In genomic region chr17:34692906-34693305, GRCm38 (mm10) we compare ENCODE assay signal across 8 mouse cellular contexts. TPM values are rescaled to one million over a fixed set of nuclear protein-coding genes. Genes with fewer than 3 reads are reported as not detected.
A peak's percentile ranks its signal among the peaks of the same experiment; 100 is the strongest.
DNase-seq lines count a peak whose midpoint lies in the region; ATAC-seq and TF ChIP-seq lines count a peak whose summit lies in the region.

No protein-coding gene starts in this region.

- no peak overlapping the region for H3K4me3 ChIP-seq in hindbrain, embryonic 10.5 days
- no peak overlapping the region for H3K4me3 ChIP-seq in hindbrain, embryonic 16.5 days (ENCODE audit: low read length)

- H3K27ac ChIP-seq in hindbrain, embryonic 10.5 days: 0 out of 2 replicates have a peak overlapping the region, but pooled peaks have one; percentile 12
- no peak overlapping the region for H3K27ac ChIP-seq in hindbrain, embryonic 16.5 days (ENCODE audit: low read depth, low read length)

- H3K36me3 ChIP-seq in hindbrain, embryonic 10.5 days: no peaks in the 10 kb centered on the region
- no peaks in the 10 kb centered on the region for H3K36me3 ChIP-seq in hindbrain, embryonic 16.5 days (ENCODE audit: control insufficient read depth, insufficient read depth, low read length)

- H3K9me3 ChIP-seq in hindbrain, embryonic 10.5 days: no peaks in the 10 kb centered on the region
- no peaks in the 10 kb centered on the region for H3K9me3 ChIP-seq in hindbrain, embryonic 16.5 days (ENCODE audit: control insufficient read depth, low read length)

- peaks cover 8% of the 10 kb centered on the region; the same call in 1 of the 2 replicates for H3K4me1 ChIP-seq in hindbrain, embryonic 10.5 days (replicated peaks)
- no peaks in the 10 kb centered on the region for H3K4me1 ChIP-seq in hindbrain, embryonic 16.5 days (ENCODE audit: control insufficient read depth, insufficient read depth, low read depth, low read length)

- no peak for DNase-seq in hindbrain, embryonic 10.5 days (ENCODE audit: low spot score)
- peak; percentile 1 for DNase-seq in brain, embryonic 14.5 days (ENCODE audit: low read depth)
- peak; percentile 86 for DNase-seq in heart, postnatal 25 days (ENCODE audit: low spot score)
- peak; percentile 86 for DNase-seq in lung, postnatal 36 days
- DNase-seq in Muller cell, postnatal 12 days (ENCODE audit: inconsistent ontology term): no peak
- no peak for DNase-seq in thymus, postnatal 36 days
- DNase-seq in layer of hippocampus, adult 9-10 months (ENCODE audit: low spot score): no peak

- TF ChIP-seq CTCF in brain, embryonic 14.5 days (IDR thresholded peaks at IDR 0.05; ENCODE audit: borderline replicate concordance, extremely low read depth, insufficient read depth, insufficient read length): no peak

- no peak overlapping the region for H3K4me2 ChIP-seq in hindbrain, embryonic 16.5 days (ENCODE audit: low read length)

- no peak for TF ChIP-seq POLR2A in brain, embryonic 14.5 days (IDR thresholded peaks at IDR 0.05; ENCODE audit: borderline replicate concordance, extremely low read depth, insufficient read depth, insufficient read length, poor library complexity, severe bottlenecking)

- no peak for ATAC-seq in hindbrain, embryonic 16.5 days

- H3K27me3 ChIP-seq in hindbrain, embryonic 10.5 days (ENCODE audit: insufficient read depth, poor library complexity, severe bottlenecking): no peaks in the 10 kb centered on the region
- no peaks in the 10 kb centered on the region for H3K27me3 ChIP-seq in hindbrain, embryonic 16.5 days (replicated peaks; ENCODE audit: control insufficient read depth, insufficient read depth, low read length)

- H3K9ac ChIP-seq in hindbrain, embryonic 16.5 days (ENCODE audit: low read depth, low read length): no peak overlapping the region

- WGBS in hindbrain, embryonic 10.5 days: 57% methylated on average over 7 of the region's 7 CpGs
- WGBS in hindbrain, embryonic 16.5 days: 70% methylated on average over 7 of the region's 7 CpGs

- intact Hi-C loops in heart, postnatal 25 days (cut with DNase I): no loop called here

RNA-seq across cellular contexts. Expression of gene Tnxb, which starts 22.6 kb away (rescaled TPM):
- polyA plus RNA-seq in hindbrain, embryonic 10.5 days (2016; fragmentation: Nextera tagmentation; extraction: Ambion mirVana): 0.01 and 0.02 TPM in 2 replicates
- 0.30 and 0.34 TPM in 2 replicates for polyA plus RNA-seq in hindbrain, embryonic 16.5 days (2015; fragmentation: Nextera tagmentation; extraction: Ambion mirVana)
- polyA plus RNA-seq in brain, embryonic 14.5 days (2012; rRNA removed): 0.33 and 0.70 TPM in 2 replicates
- total RNA-seq in heart, postnatal 25 days (2021): 10 to 100 TPM; 32.1 to 42.1 TPM

RNA-seq across cellular contexts. Expression of gene Atf6b, which starts 46.0 kb away (rescaled TPM):
- 111 and 118 TPM in 2 replicates for polyA plus RNA-seq in hindbrain, embryonic 10.5 days (2016; fragmentation: Nextera tagmentation; extraction: Ambion mirVana)
- 110 and 121 TPM in 2 replicates for polyA plus RNA-seq in hindbrain, embryonic 16.5 days (2015; fragmentation: Nextera tagmentation; extraction: Ambion mirVana)
- polyA plus RNA-seq in brain, embryonic 14.5 days (2012; rRNA removed): 113 and 133 TPM in 2 replicates
- 10 to 100 TPM; 15.6 to 17.8 TPM for total RNA-seq in heart, postnatal 25 days (2021)

RNA-seq across cellular contexts. Expression of gene Fkbpl, which starts 48.3 kb away (rescaled TPM):
- 19.4 and 19.6 TPM in 2 replicates for polyA plus RNA-seq in hindbrain, embryonic 10.5 days (2016; fragmentation: Nextera tagmentation; extraction: Ambion mirVana)
- polyA plus RNA-seq in hindbrain, embryonic 16.5 days (2015; fragmentation: Nextera tagmentation; extraction: Ambion mirVana): 13.5 and 17.0 TPM in 2 replicates
- 3.8 and 6.8 TPM in 2 replicates for polyA plus RNA-seq in brain, embryonic 14.5 days (2012; rRNA removed)
- total RNA-seq in heart, postnatal 25 days (2021): 1 to 10 TPM; 6.2 to 6.6 TPM

RNA-seq across cellular contexts. Expression of gene C4b, which starts 50.8 kb away (rescaled TPM):
- polyA plus RNA-seq in hindbrain, embryonic 10.5 days (2016; fragmentation: Nextera tagmentation; extraction: Ambion mirVana): not detected in 2 replicates
- polyA plus RNA-seq in hindbrain, embryonic 16.5 days (2015; fragmentation: Nextera tagmentation; extraction: Ambion mirVana): 0.19 and 0.25 TPM in 2 replicates
- polyA plus RNA-seq in brain, embryonic 14.5 days (2012; rRNA removed): 0.04 TPM in 2 replicates
- 10 to 100 TPM; 15.0 to 23.3 TPM for total RNA-seq in heart, postnatal 25 days (2021)

Comparison
In these comparisons a context has a peak if more than half of its experiments do, and no peak if none do; other contexts are left out.
1. DNase-seq: peak in brain, embryonic 14.5 days (single experiment), heart, postnatal 25 days (single experiment) and lung, postnatal 36 days (single experiment); none in hindbrain, embryonic 10.5 days (single experiment), Muller cell, postnatal 12 days (single experiment), thymus, postnatal 36 days (0 of 2) and layer of hippocampus, adult 9-10 months (single experiment).